In the genomic region with DNA sequence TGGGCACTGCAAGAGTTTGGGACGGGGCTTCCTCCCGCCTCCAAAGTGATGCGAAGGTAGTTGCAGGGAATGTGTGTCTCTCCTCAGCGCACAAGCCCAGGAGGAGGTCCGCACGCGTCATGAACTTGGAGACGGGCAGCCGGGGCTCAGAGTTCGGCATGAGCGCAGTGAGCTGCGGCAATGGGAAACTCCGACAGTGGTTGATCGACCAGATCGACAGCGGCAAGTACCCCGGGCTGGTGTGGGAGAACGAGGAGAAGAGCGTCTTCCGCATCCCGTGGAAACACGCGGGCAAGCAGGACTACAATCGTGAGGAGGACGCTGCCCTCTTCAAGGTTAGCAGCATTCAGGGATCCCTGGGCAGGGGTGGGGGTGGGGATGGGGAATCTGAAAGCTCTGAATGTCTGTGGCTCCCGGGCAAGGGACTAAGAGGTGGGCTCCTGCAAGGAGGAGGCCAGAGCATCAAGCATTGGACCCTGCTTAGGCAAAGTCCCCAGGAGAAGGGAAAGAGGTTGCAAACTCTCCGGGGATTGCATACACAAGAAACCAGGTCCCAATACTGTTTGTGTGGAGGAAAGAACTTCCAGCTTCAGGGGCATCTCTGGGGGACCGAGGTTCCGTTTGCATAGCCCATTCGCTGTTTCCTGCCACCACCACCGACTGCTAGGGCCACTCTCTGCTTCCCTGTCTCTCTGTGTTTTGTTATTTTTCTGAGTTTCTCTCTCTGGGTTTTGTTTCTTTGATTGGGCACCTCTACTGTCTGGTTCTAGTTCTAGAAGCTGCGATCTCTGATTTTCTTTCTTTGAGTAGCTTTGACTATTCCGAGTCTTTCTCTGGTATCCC, we compare ENCODE assay signal across 8 mouse cellular contexts. TPM values are rescaled to one million over a fixed set of nuclear protein-coding genes. Genes with fewer than 3 reads are reported as not detected.
DNase-seq lines count a peak whose midpoint lies in the region; ATAC-seq and TF ChIP-seq lines count a peak whose summit lies in the region.

No protein-coding gene starts in this region.

- H3K27ac ChIP-seq in thymus, adult 2 months (ENCODE audit: control insufficient read depth, insufficient read depth, low read length): no peak overlapping the region
- H3K27ac ChIP-seq in hindbrain, embryonic 14.5 days: no peak overlapping the region
- H3K27ac ChIP-seq in midbrain, embryonic 15.5 days: no peak overlapping the region

- no peak for TF ChIP-seq CTCF in thymus, adult 2 months (IDR thresholded peaks at IDR 0.05; ENCODE audit: borderline replicate concordance, control insufficient read depth, extremely low read depth, insufficient read depth, low read length, poor library complexity)

- H3K4me3 ChIP-seq in thymus, adult 2 months (ENCODE audit: control insufficient read depth, insufficient read depth, low read length): peak overlapping the region; percentile 51
- H3K4me3 ChIP-seq in hindbrain, embryonic 14.5 days (replicated peaks; ENCODE audit: low read length): peak overlapping the region; percentile 37
- peak overlapping the region; percentile 35 for H3K4me3 ChIP-seq in midbrain, embryonic 15.5 days

- H3K9me3 ChIP-seq in hindbrain, embryonic 14.5 days (ENCODE audit: control insufficient read depth, low read length): no peaks in the 10 kb centered on the region
- H3K9me3 ChIP-seq in midbrain, embryonic 15.5 days: no peaks in the 10 kb centered on the region

- WGBS in thymus, adult 2 months: 9% methylated on average over 33 of the region's 33 CpGs
- WGBS in hindbrain, embryonic 14.5 days: 2% methylated on average over 33 of the region's 33 CpGs
- 2% methylated on average over 33 of the region's 33 CpGs for WGBS in midbrain, embryonic 15.5 days

- peaks cover 27% of the 10 kb centered on the region for H3K4me1 ChIP-seq in thymus, adult 2 months (replicated peaks; ENCODE audit: control insufficient read depth, insufficient read depth, low read length)
- H3K4me1 ChIP-seq in hindbrain, embryonic 14.5 days (replicated peaks; ENCODE audit: control insufficient read depth, insufficient read depth, low read length): peaks cover 20% of the 10 kb centered on the region
- peaks cover 21% of the 10 kb centered on the region for H3K4me1 ChIP-seq in midbrain, embryonic 15.5 days

- ATAC-seq in frontal cortex, adult (ENCODE audit: low TSS enrichment): peak; percentile 16; the same call in 1 of the 2 replicates
- peak; percentile 22; the same call in 1 of the 2 replicates for ATAC-seq in hindbrain, embryonic 14.5 days (ENCODE audit: low FRiP score)
- ATAC-seq in midbrain, embryonic 15.5 days (replicated peaks): peak; percentile 24; the same call in 1 of the 2 replicates
- no peak for ATAC-seq in inflammation-experienced regulatory T-cells, adult 6 months

- H3K4me2 ChIP-seq in hindbrain, embryonic 14.5 days (replicated peaks): peak overlapping the region; percentile 60
- peak overlapping the region; percentile 57 for H3K4me2 ChIP-seq in midbrain, embryonic 15.5 days

- H3K36me3 ChIP-seq in thymus, adult 2 months (ENCODE audit: control insufficient read depth, insufficient read depth, low read length): no peaks in the 10 kb centered on the region
- no peaks in the 10 kb centered on the region for H3K36me3 ChIP-seq in hindbrain, embryonic 14.5 days (replicated peaks; ENCODE audit: control insufficient read depth, insufficient read depth)
- H3K36me3 ChIP-seq in midbrain, embryonic 15.5 days (replicated peaks): no peaks in the 10 kb centered on the region

- no peak for DNase-seq in frontal cortex, postnatal 10 days (ENCODE audit: low spot score in 2 of 2)
- DNase-seq in thymus, adult 2 months: no peak
- no peak for DNase-seq in thymus, postnatal 10 days (ENCODE audit: low spot score in 2 of 2)
- DNase-seq in hindbrain, embryonic 14.5 days (ENCODE audit: low spot score): no peak
- DNase-seq in urinary bladder, postnatal 14 days (ENCODE audit: low spot score): no peak

- H3K9ac ChIP-seq in hindbrain, embryonic 14.5 days: peak overlapping the region; percentile 28; the same call in 1 of the 2 replicates
- H3K9ac ChIP-seq in midbrain, embryonic 15.5 days: no peak overlapping the region

- H3K27me3 ChIP-seq in thymus, adult 2 months (ENCODE audit: control insufficient read depth, insufficient read depth, low read length): no peaks in the 10 kb centered on the region; the same call in 1 of the 2 replicates
- peaks cover 65% of the 10 kb centered on the region for H3K27me3 ChIP-seq in hindbrain, embryonic 14.5 days (ENCODE audit: control insufficient read depth, insufficient read depth, low read length)
- H3K27me3 ChIP-seq in midbrain, embryonic 15.5 days (replicated peaks): peaks cover 47% of the 10 kb centered on the region

- no peak for TF ChIP-seq POLR2A in thymus, adult 2 months (IDR thresholded peaks at IDR 0.05; ENCODE audit: control insufficient read depth, extremely low read depth, insufficient read depth, low read length, poor library complexity)

RNA-seq across cellular contexts. Expression of gene Irf4, which starts 1.7 kb away (rescaled TPM):
- polyA plus RNA-seq in thymus, adult 2 months (2012; rRNA removed): 6.6 and 7.4 TPM in 2 replicates
- 0.08 and 0.25 TPM in 2 replicates for polyA plus RNA-seq in hindbrain, embryonic 14.5 days (2014; fragmentation: Nextera tagmentation; extraction: Ambion mirVana)
- 0.08 and 0.17 TPM in 2 replicates for polyA plus RNA-seq in midbrain, embryonic 15.5 days (2015; fragmentation: Nextera tagmentation; extraction: Ambion mirVana)
- 10 to 100 TPM; 17.4 to 19.8 (median 17.8) TPM for polyA plus RNA-seq in inflammation-experienced regulatory T-cells, adult 6 months (2017; shearing (Covaris generic))
